Mouse (Mus musculus) left cerebral cortex, adult 6 months (tissue): ENCODE results near the gene Uqcrc1. TPM values are rescaled to one million over a fixed set of nuclear protein-coding genes. Genes with fewer than 3 reads are reported as not detected.

Experiments used
- long read RNA-seq, 2 experiments: library from polyadenylated mRNA; unstranded; transcript quantifications; one replicate each; pipeline ENCODE4 v2.0.0; 2019 to 2020
- polyA plus RNA-seq: library from polyadenylated mRNA; unstranded; fragments of <200 nt; fragmentation: Nextera tagmentation; gene quantifications from 2 replicates; pipeline ENCODE4 v1.2.3, GENCODE M21; 2021

Gene Uqcrc1
- 529 and 727 TPM in 2 replicates for polyA plus RNA-seq
- long read RNA-seq, experiment 1, transcript Uqcrc1-201 (13 exons, 1,653 nt) = major isoform, 2,990 of 3,125 reads
- long read RNA-seq, experiment 1, partial matches to known transcripts = 62 of 3,125 reads
- long read RNA-seq, experiment 1, other reads (novel, unspliced or antisense) = 73 of 3,125 reads
- long read RNA-seq, experiment 2, transcript Uqcrc1-201 (13 exons, 1,653 nt) = major isoform, 913 of 1,021 reads
- long read RNA-seq, experiment 2, partial matches to known transcripts = 77 of 1,021 reads
- long read RNA-seq, experiment 2, other reads (novel, unspliced or antisense) = 31 of 1,021 reads

DNA sequence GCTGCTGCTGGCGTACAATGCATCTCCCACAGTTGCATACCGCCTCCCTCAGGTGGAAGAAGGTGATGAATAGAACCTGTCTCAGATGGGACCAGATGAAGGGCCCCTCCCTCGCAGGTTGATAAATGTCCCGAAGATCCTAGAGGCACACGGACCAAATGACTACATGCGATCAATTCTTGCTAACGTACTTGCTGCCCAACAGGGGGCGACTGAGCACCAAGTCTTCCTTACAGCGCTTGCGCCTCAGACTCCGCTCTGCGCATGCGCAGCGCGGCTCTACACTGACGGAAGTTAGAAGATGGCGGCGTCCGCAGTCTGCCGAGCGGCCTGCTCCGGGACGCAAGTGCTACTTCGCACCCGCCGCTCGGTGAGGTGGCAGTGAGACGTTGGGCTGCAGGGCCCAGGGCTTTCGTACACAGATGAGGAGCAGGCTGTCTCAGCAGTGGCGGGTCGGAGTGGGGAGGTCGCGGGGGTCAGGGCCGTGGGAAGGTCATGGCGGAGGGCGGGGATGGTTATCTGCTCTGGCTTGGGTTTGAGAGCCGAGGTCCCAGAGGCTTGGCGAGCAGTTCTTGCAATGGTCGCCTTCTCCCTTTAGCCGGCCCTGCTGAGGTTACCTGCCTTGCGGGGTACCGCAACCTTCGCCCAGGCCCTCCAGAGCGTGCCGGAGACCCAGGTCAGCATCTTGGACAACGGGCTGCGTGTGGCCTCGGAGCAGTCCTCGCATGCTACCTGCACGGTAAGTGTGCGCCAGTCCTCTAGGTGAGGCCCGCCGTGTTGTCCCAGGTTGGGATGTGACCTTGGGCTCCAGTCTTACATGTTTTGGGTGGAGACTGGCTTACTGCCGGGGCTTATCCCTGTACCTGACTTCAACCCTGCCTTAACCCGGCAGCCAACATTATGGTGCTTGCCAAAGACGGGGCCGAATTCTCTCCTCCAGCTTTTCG, at the start of gene Uqcrc1:
TSS of gene Uqcrc1 (plus strand) at position 216 of the 947 bp plus-strand sequence.

DNA sequence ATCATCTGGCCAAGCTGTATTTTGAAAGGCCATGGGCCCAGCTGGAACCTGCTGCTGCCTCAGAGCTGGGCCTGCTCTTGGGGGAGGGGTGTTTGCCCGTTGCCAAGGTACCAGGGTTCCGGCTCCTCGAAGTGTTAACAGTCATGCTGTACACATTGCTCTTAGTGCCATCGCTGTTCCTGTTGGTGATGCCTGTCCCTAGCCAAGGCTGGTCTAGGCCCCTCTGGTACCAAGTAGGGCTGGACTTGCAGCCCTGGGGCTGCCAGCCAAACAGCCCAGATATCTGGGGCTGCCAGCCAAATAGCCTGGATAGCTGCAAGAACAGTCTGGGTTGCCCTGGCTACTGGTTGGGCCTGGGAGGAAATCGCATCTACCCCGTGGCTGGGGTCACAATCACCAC, 21.9 kb upstream of the Uqcrc1 start, which contains the start of gene Tmem89:
TSS of gene Tmem89 (plus strand) at position 129 of the 400 bp plus-strand sequence.

GRCm38 (mm10) chr9:108953081-108953636, 16.7 kb downstream of the Uqcrc1 start, which contains the start of gene Col7a1:
TSS of gene Col7a1 (plus strand) at chr9:108953586.

DNA sequence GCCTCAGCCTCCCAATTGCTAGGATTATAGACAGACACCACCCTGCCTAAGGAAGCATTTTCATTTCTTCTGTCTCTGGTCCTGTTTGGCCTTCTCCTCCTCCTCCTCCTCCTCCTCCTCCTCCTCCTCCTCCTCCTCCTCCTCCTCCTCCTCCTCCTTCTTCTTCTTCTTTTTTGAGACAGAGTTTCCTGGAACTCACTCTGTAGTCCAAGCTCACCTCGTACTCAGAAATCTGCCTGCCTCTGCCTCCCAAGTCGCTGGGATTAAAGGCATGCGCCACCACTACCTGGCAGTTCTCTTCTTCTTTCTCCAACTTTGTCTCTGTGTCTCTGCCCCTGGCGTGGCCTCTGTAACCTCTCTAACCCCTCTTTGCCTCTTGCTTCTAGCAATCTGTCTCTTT, 49.3 kb downstream of the Uqcrc1 start, which contains the start of gene Ucn2:
TSS of gene Ucn2 (plus strand) at position 301 of the 400 bp plus-strand sequence.

DNA sequence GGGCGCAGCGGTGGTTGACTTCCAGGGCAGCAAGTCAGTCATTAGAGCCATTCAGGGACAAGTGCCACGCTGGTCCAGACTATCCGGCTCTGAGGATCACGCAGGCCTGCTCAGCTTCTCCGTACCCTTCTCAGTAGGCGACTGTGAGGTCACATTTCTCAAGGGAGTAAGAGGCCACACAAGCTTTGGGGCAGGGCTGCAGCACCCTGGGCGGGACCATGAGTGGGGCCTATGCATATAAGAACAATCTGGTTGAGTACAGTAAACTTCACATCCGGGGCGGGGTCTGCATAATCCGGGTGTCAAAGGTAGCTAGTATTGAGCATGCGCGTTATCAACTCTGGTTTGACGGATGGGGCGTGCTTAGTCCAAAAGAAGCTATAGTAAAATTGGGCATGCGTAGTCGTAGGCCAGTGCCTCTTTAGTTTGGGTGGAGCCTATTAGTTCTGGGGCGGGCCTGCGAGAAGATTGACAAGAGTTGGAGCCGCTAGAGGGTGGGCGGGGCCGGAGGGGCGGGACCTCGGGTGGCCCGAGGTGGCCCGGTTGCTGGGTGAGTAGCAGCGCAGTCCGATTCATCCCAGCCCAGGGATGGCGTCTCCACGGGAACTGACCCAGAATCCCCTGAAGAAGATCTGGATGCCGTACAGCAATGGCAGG, 55.1 kb downstream of the Uqcrc1 start, which contains the start of gene Pfkfb4:
TSS of gene Pfkfb4 (plus strand) at position 351 of the 657 bp plus-strand sequence.

Other genes starting within 250 kb of the Uqcrc1 start
- gene Prkar2a, start 247.3 kb upstream of the Uqcrc1 start, polyA plus RNA-seq = 7.0 and 16.0 TPM in 2 replicates
- 22.3 and 29.4 TPM in 2 replicates for gene Ip6k2, start 152.8 kb upstream of the Uqcrc1 start, polyA plus RNA-seq
- gene Nckipsd, start 128.3 kb upstream of the Uqcrc1 start, polyA plus RNA-seq = 39.1 and 47.3 TPM in 2 replicates
- 2.2 and 3.1 TPM in 2 replicates for gene Celsr3, start 110.3 kb upstream of the Uqcrc1 start, polyA plus RNA-seq
- gene Slc26a6, start 83.3 kb upstream of the Uqcrc1 start, polyA plus RNA-seq = 5.9 and 8.2 TPM in 2 replicates
- gene Tmem89, start 22.0 kb upstream of the Uqcrc1 start, polyA plus RNA-seq = 0.72 and 1.1 TPM in 2 replicates
- 0.01 TPM in 1 of 2 replicates, not detected in the other for gene Col7a1, start 17.0 kb downstream of the Uqcrc1 start, polyA plus RNA-seq
- not detected in 2 replicates for gene Ucn2, start 49.4 kb downstream of the Uqcrc1 start, polyA plus RNA-seq
- gene Pfkfb4, start 55.1 kb downstream of the Uqcrc1 start, polyA plus RNA-seq = 5.0 and 6.6 TPM in 2 replicates
- 144 and 161 TPM in 2 replicates for gene Shisa5, start 101.9 kb downstream of the Uqcrc1 start, polyA plus RNA-seq
- gene Trex1, start 123.1 kb downstream of the Uqcrc1 start, polyA plus RNA-seq = 10.1 and 12.5 TPM in 2 replicates
- 15.6 and 21.1 TPM in 2 replicates for gene Atrip, start 137.5 kb downstream of the Uqcrc1 start, polyA plus RNA-seq
- gene Ccdc51, start 145.9 kb downstream of the Uqcrc1 start, polyA plus RNA-seq = 4.0 and 5.0 TPM in 2 replicates
- gene Tma7, start 146.0 kb downstream of the Uqcrc1 start, polyA plus RNA-seq = 716 and 866 TPM in 2 replicates
- 11.7 and 15.9 TPM in 2 replicates for gene Plxnb1, start 158.8 kb downstream of the Uqcrc1 start, polyA plus RNA-seq
- gene Fbxw21, start 225.4 kb downstream of the Uqcrc1 start, polyA plus RNA-seq = not detected in 2 replicates